Mouse (Mus musculus) lung, adult 18-20 months (tissue): Measurements from ENCODE around the gene Naga.

Experiments used
- DNase-seq, 2 experiments: peaks; one replicate each; pipeline ENCODE4 v3.0.0; 2022; ENCODE audit warnings: mixed read lengths in 2 of 2

Naga gene

DNA sequence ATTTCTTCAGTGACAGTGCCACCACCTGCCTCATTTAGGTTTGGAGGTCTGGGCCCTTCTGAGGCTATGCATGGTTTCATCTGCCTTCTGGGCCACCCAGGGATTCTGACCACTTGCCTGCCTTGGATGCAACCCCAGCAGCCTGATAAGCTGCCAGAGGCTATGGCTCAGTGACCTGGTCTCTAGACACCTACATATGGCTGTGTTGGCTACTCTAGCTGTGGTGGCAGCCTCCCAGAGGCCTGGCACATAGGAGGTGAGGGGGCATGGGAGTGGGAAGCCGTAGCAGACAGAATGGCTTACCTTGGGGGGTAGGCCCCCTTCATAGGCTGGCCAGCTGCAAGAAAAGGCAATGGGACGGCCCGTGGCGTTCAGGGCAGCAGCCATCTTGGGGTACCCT, 3.5 kb downstream of the Naga start:
- DNase-seq = no peak

DNA sequence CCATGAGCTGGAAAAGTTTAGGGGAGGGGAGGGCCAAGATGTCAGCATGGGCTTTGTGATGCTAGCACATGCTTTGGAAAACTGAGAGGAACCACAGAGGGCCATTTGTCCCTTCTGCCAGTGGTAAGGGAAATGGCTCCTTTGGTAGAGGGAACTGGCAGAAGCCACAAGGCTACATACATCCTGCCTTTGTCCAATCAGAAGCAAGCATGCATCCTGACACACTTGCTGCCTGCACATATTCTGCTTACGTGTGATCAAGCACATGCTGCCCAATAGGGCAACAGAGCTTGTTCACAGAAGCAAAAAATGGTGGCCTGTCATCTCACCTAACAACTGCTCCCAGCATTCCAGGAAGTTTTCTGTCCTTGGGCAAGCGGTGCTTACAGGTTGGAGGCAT, 13.3 kb downstream of the Naga start:
- DNase-seq = no peak

DNA sequence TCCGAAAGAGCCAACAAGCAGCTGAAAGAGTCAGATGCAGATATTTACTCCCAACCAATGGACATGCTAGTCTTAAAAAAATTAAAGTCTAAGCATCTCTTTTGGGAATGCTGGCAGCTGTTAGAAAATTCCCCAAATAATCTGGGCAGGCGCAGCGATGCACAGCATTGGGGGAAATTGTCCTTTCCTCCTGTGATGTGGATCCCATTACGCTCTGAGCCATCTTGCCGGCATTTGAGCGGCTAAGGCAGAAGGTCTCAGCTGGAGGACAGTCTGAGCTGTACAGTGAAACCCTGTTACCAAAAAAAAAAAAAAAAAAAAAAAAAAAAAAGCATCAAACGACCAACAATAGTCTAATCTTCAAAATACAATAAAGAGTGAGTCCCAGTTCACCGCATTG, 16.5 kb downstream of the Naga start:
- DNase-seq = no peak

DNA sequence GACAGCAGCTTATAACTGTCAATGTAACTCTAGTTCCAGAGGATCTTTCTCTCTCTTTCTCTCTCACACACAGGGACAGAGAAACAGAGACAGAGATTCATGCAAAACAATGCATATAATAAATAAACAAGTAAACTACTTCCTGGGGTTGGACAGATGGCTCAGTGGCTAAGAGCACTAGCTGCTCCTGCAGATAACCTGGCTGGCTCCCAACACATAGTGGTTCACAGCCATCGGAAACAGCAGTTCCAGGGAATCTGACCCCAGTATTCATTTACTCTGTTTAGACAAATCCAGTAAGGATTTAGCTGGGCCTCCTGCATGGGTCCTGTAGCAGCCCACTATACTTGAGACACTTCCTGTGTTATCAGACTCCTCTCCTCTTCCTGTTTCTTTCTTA, 19.1 kb downstream of the Naga start:
- DNase-seq = no peak

DNA sequence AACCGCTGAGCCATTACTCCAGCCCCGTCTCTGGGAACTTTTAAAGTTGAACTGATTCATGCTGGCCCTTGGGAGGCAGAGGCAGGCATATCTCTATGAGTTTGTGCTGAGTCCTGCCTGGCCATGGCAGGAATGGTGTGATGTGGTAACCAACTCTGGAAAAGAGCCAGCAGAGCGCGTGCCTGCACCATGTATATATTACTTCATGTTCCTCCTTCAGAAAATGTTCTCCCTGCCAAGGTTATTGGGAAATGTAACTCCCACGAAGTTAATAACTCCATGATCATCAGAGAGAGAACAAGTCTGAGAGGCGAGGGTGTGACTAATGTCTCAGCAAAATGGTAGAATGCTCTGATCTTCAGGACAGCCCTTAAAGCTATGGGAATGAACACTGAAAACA, 20.9 kb downstream of the Naga start:
- DNase-seq = peak in 1 of 2 experiments; percentile 34

DNA sequence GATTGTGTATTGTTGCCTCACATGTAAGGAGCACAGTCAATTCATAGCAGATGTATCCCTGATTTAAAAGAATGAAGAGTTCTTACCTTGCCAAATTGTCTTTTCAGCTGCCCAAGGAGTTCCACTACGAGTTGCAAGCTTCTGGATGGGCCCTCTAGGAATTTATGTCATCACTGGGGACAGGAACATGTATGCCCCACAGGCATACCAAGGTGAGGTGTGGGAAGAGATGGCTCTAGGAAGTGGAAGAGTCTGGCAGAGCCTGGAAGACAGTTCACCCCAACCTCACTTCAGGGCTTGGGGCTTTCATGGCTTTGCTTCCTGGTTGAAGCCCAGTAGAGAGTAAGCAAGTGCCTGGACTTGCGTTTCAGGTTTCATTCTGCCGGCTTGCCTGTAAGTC, 30.3 kb downstream of the Naga start:
- no peak for DNase-seq

DNA sequence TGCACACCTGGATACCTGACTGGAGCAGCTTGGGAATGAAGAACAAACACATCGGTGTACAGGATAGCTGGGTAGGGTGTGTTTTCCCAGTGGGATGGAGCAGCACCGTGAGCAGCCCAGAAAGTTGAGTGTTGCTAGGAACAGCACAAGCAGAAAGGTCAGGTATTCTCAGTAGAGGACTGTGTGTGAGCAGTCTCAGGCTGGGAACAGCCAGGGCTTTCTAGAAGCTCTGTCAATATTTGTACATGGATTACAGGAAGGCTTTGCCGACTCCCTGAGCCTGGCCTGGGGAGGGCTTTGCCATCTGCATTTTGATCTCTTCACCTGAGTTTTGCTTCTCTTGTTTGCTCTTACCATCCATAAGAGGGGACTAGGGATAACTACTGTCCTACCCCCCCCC, 31.6 kb downstream of the Naga start:
- DNase-seq = peak in 1 of 2 experiments; percentile 29

DNA sequence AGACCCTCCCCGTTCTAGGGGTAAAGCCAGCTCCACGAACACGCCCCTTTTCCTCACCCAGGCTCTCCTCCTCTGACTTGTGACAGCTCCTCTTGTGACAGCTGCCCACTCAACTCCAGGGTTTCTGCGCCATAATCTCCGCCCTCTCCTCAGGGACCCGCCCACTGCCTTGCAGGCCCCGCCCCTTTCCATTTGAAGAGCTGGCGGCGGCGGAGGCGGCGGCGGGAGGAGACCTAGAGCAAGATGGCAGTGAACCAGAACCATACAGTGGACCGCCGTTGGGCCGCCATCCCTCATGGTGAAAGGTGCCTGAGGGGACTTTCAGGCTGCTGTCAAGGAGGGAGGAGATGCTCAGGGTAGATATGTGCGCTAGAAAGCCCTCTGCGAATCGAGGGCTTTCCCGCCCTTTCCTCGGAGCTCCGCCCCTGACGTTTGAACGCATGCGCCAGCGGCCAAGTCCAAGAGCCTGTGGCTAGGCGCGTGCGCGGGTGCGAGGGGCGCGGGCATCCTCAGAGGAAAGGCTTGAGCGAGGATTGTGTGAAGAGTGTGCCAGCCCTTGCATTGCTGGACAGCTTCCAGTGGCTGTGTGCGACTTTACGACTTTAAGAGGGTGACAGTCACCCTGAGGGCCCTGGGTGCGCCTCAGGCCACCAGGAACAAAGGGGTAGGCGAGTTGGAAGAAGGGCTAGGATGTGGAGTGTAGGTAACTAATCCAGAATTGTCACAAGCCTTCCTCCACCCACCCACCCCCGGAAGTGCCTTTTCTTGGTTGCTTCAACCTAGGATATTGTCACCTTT, 39.8 kb downstream of the Naga start, which contains the start of gene Wbp2nl:
Gene Wbp2nl (plus strand): TSS at position 191 of the 798 bp plus-strand sequence.
- DNase-seq = peak in 1 of 2 experiments; percentile 11

DNA sequence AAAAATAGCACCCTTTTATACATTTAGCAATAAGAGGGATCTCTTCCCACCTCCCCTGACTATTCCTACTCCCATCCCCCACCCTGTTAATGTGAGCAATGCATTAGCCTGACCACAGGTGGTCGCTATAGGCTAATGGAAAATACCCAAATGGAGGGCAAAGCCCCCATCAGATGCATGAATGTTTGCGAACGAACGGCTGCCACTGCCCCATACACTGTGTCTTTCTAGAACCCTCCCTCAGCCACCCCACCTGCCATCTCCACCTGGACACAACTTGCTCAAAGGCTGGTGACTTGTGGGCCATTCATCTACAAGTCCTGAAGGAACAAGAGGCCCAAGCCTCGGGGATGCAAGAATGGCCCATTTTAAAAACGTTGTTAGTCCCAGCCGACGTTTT, 44.7 kb downstream of the Naga start:
- no peak for DNase-seq

DNA sequence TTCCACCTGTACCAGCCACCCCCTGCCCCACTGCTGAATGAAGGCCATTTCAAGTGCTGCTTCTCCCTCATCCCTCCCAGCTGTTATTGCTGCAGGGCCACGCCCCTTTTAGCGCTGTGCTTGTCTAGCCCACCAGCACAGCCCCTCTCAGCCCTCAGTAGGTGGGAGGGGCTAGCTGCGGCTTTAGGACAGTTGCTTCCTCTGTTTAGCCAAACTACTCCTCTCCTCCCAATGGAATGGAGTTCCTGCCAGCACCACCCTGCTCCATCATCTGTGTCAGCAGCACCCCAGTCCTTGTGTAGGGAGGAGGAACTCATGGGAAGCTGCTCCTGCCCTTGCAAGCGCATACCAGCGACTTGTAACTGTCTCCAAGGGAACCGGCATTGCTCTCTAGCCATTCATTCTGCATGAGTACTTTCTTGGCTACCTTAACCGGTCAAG, 45.4 kb downstream of the Naga start:
- DNase-seq = no peak

DNA sequence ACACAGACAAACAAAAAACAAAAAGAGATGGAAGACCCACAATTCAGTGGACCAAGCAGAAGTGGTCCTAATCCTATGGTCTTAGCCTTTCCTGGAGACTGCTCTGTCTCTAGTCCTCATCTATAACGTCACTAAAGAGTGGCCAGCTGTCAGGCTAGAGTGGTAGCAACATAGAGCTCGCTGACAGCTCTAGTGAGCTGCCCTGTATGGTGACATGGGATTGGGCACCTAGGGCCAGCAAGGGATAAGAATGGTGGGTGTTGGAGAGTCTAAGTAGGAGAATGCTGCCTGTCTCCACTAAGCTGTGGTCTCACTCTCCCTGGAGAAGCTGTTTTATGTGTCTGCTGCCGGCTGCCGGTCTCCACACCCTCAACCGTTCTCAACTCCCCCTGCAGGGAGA, 45.9 kb downstream of the Naga start:
- no peak for DNase-seq

DNA sequence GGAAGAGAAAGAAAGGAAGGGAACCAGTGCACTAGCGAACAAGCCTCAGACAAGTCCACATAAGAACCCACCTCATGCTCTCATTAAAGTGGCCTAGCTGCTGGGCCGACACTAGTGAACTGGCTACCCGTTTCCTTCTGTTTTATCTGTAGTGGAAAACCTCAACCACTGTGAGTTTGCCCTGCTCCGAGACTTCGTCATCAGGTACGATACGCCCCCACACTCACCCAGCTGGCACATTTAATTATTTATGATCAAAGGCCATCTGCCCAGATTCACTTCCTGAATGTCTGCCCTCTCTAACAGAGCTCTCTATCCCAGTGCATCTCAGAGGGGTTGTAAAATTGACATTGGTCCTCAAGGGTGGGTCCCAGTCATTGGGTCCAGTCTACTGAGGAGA, 48.5 kb downstream of the Naga start:
- no peak for DNase-seq

DNA sequence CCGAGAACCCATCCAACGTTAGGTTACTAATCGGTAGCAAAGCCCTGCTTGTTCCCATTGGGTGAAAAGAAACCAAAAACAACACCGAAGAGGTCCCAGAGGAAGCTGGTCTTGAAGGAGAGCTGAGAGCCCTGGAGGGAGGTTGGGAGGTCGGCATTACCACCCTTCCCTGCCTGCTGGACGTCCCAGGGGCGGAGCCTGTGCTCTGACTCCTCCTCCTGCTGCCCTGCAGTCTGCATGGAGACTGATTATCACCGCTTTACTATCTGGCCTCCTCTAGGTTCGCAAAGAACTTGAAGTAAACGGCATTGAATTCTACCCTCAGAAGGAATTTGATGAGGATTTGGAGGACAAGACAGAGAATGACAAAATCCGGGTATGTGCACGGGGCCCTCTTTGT, 52.6 kb downstream of the Naga start:
- no peak for DNase-seq

DNA sequence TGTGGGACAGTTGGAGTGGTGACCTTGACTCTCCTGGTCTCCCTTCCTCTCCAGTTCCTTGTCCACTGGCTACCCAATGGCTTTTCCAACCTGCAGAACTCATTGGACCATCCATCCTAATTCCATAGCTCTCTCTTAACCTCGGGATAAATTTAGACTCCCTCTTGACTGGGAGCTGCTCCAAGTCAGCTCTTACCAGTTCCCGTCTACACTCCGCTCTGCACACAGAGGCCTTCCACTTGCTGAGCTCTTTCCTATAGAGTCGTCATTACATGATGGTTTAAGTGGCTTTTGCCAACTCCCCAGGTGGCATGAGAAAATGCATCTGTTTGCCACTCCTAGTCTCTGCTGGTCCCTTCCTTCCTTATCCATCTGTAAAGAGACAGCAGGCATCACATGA, 58.1 kb downstream of the Naga start:
- DNase-seq = no peak
